Mouse (Mus musculus): ENCODE data around the gene Rassf4. TPM values are rescaled to one million over a fixed set of nuclear protein-coding genes. Genes with fewer than 3 reads are reported as not detected.
A peak's percentile ranks its signal among the peaks of the same experiment; 100 is the strongest.

The Rassf4 gene
- polyA plus RNA-seq (2014; fragmentation: Nextera tagmentation; extraction: Ambion mirVana) = 60.7 and 78.3 TPM in 2 replicates

DNA sequence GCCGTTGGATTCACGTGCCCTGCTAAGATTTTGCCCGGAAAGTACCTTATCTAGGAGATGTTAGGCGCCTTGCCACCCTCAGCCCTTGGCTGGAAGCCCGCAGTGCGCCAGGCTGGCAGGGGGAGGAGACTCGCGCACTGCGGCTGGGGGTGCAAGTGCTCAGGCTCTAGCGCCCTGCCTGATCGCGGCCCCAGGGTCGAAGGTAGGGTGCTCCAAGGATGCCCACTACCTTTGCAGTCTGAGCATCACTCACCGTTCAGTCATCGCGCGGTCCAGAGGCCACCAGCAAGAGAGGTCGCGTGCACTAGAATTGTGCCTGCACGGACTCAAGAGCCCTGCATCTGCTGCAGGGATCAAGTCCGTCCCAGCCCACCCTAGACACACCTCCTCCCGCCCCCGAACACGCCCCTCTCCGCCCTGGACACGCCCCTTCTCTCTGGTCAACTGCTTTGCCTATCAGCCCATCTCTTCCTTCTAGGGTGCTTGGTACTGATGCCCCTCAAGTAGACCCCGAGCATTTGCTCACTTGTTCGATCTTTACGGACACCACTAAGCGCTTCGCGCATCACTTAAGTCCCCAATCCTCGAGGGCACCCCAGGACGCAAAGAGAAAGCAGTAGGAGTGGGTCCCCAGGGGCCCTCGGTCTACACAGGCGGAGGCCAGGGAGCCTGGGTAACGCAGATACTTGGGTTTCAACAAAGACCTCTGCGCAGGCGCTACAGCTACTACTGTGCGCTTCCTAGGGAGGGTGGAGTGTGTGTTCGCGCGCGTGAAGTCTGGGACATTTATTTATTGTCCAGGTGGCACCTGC lies at the start of gene Rassf4:
Gene Rassf4, minus strand, starts transcription at position 482 of the 812 bp plus-strand sequence.
- Histone ChIP-seq H3K36me3 (ENCODE audit: control insufficient read depth, insufficient read depth, low read length) (no peaks in the 10 kb centered on the region), H3K9ac (ENCODE audit: low read depth, low read length) (peak within 1 kb of the TSS; percentile 58), H3K27me3 (ENCODE audit: control insufficient read depth, insufficient read depth, low read length) (no peaks in the 10 kb centered on the region), H3K9me3 (ENCODE audit: control insufficient read depth, low read length) (no peaks in the 10 kb centered on the region), H3K4me3 (ENCODE audit: low read depth, low read length) (peak within 1 kb of the TSS; percentile 54), H3K27ac (ENCODE audit: low read depth, low read length) (peak within 1 kb of the TSS; percentile 61), H3K4me1 (replicated peaks; ENCODE audit: control insufficient read depth, insufficient read depth, low read length) (peaks cover 17% of the 10 kb centered on the region), H3K4me2 (replicated peaks; ENCODE audit: low read depth, low read length) (peak within 1 kb of the TSS; percentile 86)
- DNase-seq (ENCODE audit: low spot score) (peak; percentile 92), ATAC-seq (ENCODE audit: low FRiP score) (peak; percentile 89)
- under 1% methylated on average over 44 of the region's 44 CpGs for WGBS

DNA sequence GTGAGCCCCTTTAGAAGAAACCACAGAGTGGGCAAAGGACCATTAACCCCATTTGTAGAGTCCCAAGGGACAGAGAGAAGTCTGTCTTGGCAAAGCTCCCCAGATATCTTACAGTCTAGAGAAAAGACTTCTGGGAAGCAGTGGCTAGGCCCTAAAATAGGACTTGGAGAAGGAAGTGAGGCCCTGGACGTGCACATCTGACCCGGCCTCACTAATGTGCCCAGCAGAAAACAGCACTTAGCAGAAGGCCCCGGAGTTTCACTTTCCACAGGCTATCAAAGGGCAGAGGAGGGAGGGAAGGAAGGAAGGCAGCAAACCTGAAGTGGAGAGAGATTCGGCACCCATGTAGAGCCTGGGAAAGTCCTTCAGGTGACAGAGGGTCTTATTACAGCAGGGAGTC lies 45.2 kb upstream of the Rassf4 start:
- no peak overlapping the region for H3K4me3 ChIP-seq (ENCODE audit: low read depth, low read length)
- H3K27me3 ChIP-seq (ENCODE audit: control insufficient read depth, insufficient read depth, low read length) = no peaks in the 10 kb centered on the region
- DNase-seq (ENCODE audit: low spot score) = no peak
- no peak for ATAC-seq (ENCODE audit: low FRiP score)
- no peak overlapping the region for H3K9ac ChIP-seq (ENCODE audit: low read depth, low read length)
- no peaks in the 10 kb centered on the region for H3K9me3 ChIP-seq (ENCODE audit: control insufficient read depth, low read length)
- no peak overlapping the region for H3K27ac ChIP-seq (ENCODE audit: low read depth, low read length)
- no peaks in the 10 kb centered on the region for H3K36me3 ChIP-seq (ENCODE audit: control insufficient read depth, insufficient read depth, low read length)
- no peaks in the 10 kb centered on the region for H3K4me1 ChIP-seq (replicated peaks; ENCODE audit: control insufficient read depth, insufficient read depth, low read length)
- H3K4me2 ChIP-seq (replicated peaks; ENCODE audit: low read depth, low read length) = no peak overlapping the region
- WGBS = 90% methylated on average over 4 of the region's 4 CpGs

DNA sequence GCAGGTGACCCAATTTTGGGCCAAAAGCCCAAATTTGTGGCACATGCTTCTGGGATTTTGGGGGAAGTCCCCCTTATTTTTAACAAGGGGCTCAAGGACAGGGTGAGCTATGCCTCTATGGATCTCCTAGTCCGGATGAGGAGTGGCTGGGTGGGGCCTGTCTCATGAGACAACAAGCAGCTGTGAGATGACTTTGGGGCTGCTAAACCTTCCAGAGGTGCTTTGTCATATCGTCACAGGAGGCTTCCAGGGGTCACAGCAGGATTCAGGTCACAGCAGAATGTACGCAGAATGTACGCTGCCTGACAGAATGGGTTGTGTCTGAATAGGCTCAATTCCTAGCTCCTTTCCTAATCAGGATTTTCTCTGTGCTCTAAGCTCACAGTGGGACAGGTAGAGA lies 44.6 kb upstream of the Rassf4 start:
- 80% methylated on average over 4 of the region's 4 CpGs for WGBS
- Histone ChIP-seq H3K27ac (ENCODE audit: low read depth, low read length) (no peak overlapping the region), H3K36me3 (ENCODE audit: control insufficient read depth, insufficient read depth, low read length) (no peaks in the 10 kb centered on the region), H3K4me3 (ENCODE audit: low read depth, low read length) (no peak overlapping the region), H3K9ac (ENCODE audit: low read depth, low read length) (no peak overlapping the region), H3K4me2 (replicated peaks; ENCODE audit: low read depth, low read length) (no peak overlapping the region), H3K27me3 (ENCODE audit: control insufficient read depth, insufficient read depth, low read length) (no peaks in the 10 kb centered on the region), H3K9me3 (ENCODE audit: control insufficient read depth, low read length) (no peaks in the 10 kb centered on the region), H3K4me1 (replicated peaks; ENCODE audit: control insufficient read depth, insufficient read depth, low read length) (no peaks in the 10 kb centered on the region)
- DNase-seq (ENCODE audit: low spot score) (no peak), ATAC-seq (ENCODE audit: low FRiP score) (no peak)

DNA sequence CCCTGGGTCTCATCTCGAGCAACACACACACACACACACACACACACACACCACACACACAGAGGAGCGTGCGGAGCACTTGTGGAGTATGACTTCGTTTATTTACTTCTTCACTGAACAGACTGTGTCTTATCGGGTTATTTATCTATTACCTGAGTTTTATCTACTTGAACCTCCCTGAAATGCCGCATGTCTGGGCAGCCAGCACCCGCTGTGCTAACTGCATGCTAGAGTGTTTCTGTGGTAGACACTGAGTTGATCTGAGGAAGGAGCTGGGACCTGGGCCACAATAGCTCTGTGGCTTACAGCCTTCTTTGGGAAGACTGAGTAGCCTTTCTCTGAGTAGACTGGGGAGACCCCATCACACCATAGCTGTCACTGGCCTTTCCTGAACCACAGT lies 44.1 kb upstream of the Rassf4 start:
- Histone ChIP-seq H3K27ac (ENCODE audit: low read depth, low read length) (no peak overlapping the region), H3K36me3 (ENCODE audit: control insufficient read depth, insufficient read depth, low read length) (no peaks in the 10 kb centered on the region), H3K4me3 (ENCODE audit: low read depth, low read length) (no peak overlapping the region), H3K9me3 (ENCODE audit: control insufficient read depth, low read length) (no peaks in the 10 kb centered on the region), H3K4me1 (replicated peaks; ENCODE audit: control insufficient read depth, insufficient read depth, low read length) (no peaks in the 10 kb centered on the region), H3K9ac (ENCODE audit: low read depth, low read length) (no peak overlapping the region), H3K4me2 (replicated peaks; ENCODE audit: low read depth, low read length) (no peak overlapping the region), H3K27me3 (ENCODE audit: control insufficient read depth, insufficient read depth, low read length) (no peaks in the 10 kb centered on the region)
- DNase-seq (ENCODE audit: low spot score) (no peak), ATAC-seq (ENCODE audit: low FRiP score) (no peak)
- 90% methylated on average over 7 of the region's 7 CpGs for WGBS

DNA sequence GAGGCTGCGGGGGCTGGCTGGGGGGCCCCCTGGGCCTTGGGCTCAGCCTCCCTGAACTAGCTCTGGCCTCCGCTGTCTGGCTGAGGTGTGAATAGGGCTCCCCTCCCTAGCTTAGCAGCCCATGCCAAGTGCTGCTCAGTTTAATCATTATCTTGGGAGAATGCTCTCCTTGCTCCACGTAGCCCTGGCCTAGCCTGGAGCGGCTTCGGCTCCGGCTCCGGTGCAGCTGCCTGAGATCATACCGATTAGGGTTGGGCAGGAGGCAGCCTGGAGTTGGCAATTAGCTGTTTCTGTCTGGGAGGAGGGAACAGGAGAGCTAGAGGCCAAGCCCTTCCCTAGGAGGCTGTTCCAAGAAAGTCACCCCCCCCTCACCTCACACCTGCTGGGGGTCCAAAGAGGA lies 42.9 kb upstream of the Rassf4 start, which contains the start of gene Tmem72:
Gene Tmem72, minus strand, starts transcription at position 248 of the 400 bp plus-strand sequence.
- no peak within 1 kb of the TSS for H3K9ac ChIP-seq (ENCODE audit: low read depth, low read length)
- H3K27ac ChIP-seq (ENCODE audit: low read depth, low read length) = no peak within 1 kb of the TSS
- H3K4me1 ChIP-seq (replicated peaks; ENCODE audit: control insufficient read depth, insufficient read depth, low read length) = no peaks in the 10 kb centered on the region
- DNase-seq (ENCODE audit: low spot score) (no peak), ATAC-seq (ENCODE audit: low FRiP score) (no peak)
- no peaks in the 10 kb centered on the region for H3K27me3 ChIP-seq (ENCODE audit: control insufficient read depth, insufficient read depth, low read length)
- no peak within 1 kb of the TSS for H3K4me3 ChIP-seq (ENCODE audit: low read depth, low read length)
- no peak within 1 kb of the TSS for H3K4me2 ChIP-seq (replicated peaks; ENCODE audit: low read depth, low read length)
- H3K9me3 ChIP-seq (ENCODE audit: control insufficient read depth, low read length) = no peaks in the 10 kb centered on the region
- H3K36me3 ChIP-seq (ENCODE audit: control insufficient read depth, insufficient read depth, low read length) = no peaks in the 10 kb centered on the region
- WGBS = 62% methylated on average over 8 of the region's 8 CpGs

DNA sequence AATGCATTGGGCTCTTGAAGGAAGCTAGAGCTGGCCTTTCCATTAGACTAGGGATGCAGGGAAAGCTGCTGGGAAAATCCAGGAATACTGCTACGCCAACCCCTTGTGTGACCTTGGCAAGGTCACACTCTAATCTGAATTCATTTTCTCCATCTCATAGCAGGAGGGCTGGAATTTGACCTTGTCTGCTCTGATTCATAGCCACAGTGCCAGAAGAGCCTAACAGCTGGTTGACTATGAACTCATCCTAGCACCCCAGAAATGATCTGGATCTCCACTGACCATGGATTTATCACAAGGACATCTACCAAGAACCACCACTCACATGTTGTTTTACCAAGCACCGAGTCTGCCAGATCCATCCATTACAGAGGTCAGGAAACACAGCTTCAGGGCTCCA lies 41.4 kb upstream of the Rassf4 start:
- WGBS = 81% methylated on average over 2 of the region's 2 CpGs
- Histone ChIP-seq H3K27me3 (ENCODE audit: control insufficient read depth, insufficient read depth, low read length) (no peaks in the 10 kb centered on the region), H3K27ac (ENCODE audit: low read depth, low read length) (no peak overlapping the region), H3K4me3 (ENCODE audit: low read depth, low read length) (no peak overlapping the region), H3K9ac (ENCODE audit: low read depth, low read length) (no peak overlapping the region), H3K4me1 (replicated peaks; ENCODE audit: control insufficient read depth, insufficient read depth, low read length) (no peaks in the 10 kb centered on the region), H3K36me3 (ENCODE audit: control insufficient read depth, insufficient read depth, low read length) (no peaks in the 10 kb centered on the region), H3K9me3 (ENCODE audit: control insufficient read depth, low read length) (no peaks in the 10 kb centered on the region), H3K4me2 (replicated peaks; ENCODE audit: low read depth, low read length) (no peak overlapping the region)
- no peak for DNase-seq (ENCODE audit: low spot score)
- ATAC-seq (ENCODE audit: low FRiP score) = no peak

DNA sequence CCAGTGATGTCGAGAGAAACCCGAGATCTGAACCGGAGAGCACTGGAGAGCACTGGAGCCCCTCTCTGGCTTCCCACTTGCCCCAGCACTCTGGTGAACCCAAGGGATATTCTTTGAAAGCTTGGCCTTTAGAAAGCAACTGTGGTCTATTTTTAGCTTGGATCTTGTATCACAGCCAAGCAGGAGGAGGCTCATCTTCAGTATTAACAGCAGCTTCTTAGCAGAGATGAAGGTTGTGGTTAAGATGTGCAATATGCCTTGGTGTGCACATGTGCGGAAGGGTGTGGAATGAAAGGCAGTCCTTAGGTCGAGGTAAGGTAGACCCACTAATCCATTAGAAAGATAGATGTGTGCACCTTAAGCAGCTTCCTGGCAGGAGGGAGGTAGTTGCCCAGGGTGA lies 40.8 kb upstream of the Rassf4 start:
- WGBS = 85% methylated on average over 5 of the region's 5 CpGs
- Histone ChIP-seq H3K27ac (ENCODE audit: low read depth, low read length) (no peak overlapping the region), H3K4me1 (replicated peaks; ENCODE audit: control insufficient read depth, insufficient read depth, low read length) (no peaks in the 10 kb centered on the region), H3K36me3 (ENCODE audit: control insufficient read depth, insufficient read depth, low read length) (no peaks in the 10 kb centered on the region), H3K9me3 (ENCODE audit: control insufficient read depth, low read length) (no peaks in the 10 kb centered on the region), H3K4me3 (ENCODE audit: low read depth, low read length) (no peak overlapping the region), H3K9ac (ENCODE audit: low read depth, low read length) (no peak overlapping the region), H3K4me2 (replicated peaks; ENCODE audit: low read depth, low read length) (no peak overlapping the region), H3K27me3 (ENCODE audit: control insufficient read depth, insufficient read depth, low read length) (no peaks in the 10 kb centered on the region)
- ATAC-seq (ENCODE audit: low FRiP score) (no peak), DNase-seq (ENCODE audit: low spot score) (no peak)

DNA sequence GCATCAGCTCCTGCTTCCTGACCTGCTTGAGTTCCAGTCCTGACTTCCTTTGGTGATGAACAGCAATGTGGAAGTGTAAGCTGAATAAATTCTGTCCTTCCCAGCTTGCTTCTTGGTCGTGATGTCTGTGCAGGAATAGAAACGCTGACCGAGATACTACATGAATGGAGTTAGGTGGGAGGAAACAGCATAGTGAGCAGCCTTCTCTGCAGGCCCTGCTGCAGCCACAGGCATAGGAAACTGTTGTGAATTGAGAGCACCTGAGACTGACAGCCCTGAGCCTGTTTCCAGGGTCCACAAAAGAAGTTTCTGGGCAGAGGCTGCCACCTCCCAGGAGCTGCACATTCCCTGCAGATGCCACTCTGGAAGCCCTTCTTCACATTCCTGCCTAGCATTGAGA lies 40.2 kb upstream of the Rassf4 start:
- H3K4me3 ChIP-seq (ENCODE audit: low read depth, low read length) = no peak overlapping the region
- no peak overlapping the region for H3K9ac ChIP-seq (ENCODE audit: low read depth, low read length)
- no peaks in the 10 kb centered on the region for H3K36me3 ChIP-seq (ENCODE audit: control insufficient read depth, insufficient read depth, low read length)
- DNase-seq (ENCODE audit: low spot score) (no peak), ATAC-seq (ENCODE audit: low FRiP score) (no peak)
- H3K27ac ChIP-seq (ENCODE audit: low read depth, low read length) = no peak overlapping the region
- 88% methylated on average over 3 of the region's 3 CpGs for WGBS
- H3K4me2 ChIP-seq (replicated peaks; ENCODE audit: low read depth, low read length) = no peak overlapping the region
- no peaks in the 10 kb centered on the region for H3K9me3 ChIP-seq (ENCODE audit: control insufficient read depth, low read length)
- no peaks in the 10 kb centered on the region for H3K4me1 ChIP-seq (replicated peaks; ENCODE audit: control insufficient read depth, insufficient read depth, low read length)
- no peaks in the 10 kb centered on the region for H3K27me3 ChIP-seq (ENCODE audit: control insufficient read depth, insufficient read depth, low read length)

DNA sequence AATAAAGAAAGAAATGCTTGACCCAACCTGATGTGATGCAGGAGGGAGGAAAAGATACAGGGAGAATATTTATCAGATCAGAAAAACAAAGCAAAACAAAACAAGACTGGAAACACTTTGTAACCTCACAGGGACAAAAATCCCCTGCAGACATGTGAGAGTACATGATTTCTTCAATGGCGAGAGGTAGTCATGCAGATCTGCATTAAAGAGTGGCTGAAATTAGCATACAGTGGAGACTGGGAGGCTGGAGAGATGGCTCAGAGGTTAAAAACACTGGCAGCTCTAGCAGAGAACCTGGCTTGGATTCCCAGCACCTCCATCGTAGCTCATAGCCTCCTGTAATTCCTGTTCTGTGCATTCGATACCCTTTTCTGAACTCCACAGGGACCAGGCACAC lies 38.8 kb upstream of the Rassf4 start:
- 90% methylated on average over 3 of the region's 3 CpGs for WGBS
- Histone ChIP-seq H3K4me2 (replicated peaks; ENCODE audit: low read depth, low read length) (no peak overlapping the region), H3K27me3 (ENCODE audit: control insufficient read depth, insufficient read depth, low read length) (no peaks in the 10 kb centered on the region), H3K4me3 (ENCODE audit: low read depth, low read length) (no peak overlapping the region), H3K9ac (ENCODE audit: low read depth, low read length) (no peak overlapping the region), H3K27ac (ENCODE audit: low read depth, low read length) (no peak overlapping the region), H3K4me1 (replicated peaks; ENCODE audit: control insufficient read depth, insufficient read depth, low read length) (no peaks in the 10 kb centered on the region), H3K9me3 (ENCODE audit: control insufficient read depth, low read length) (no peaks in the 10 kb centered on the region), H3K36me3 (ENCODE audit: control insufficient read depth, insufficient read depth, low read length) (no peaks in the 10 kb centered on the region)
- DNase-seq (ENCODE audit: low spot score) (no peak), ATAC-seq (ENCODE audit: low FRiP score) (no peak)

Data from hindbrain, embryonic 11.5 days (tissue).